Mouse (Mus musculus): ENCODE data around the gene Serf1. TPM values are rescaled to one million over a fixed set of nuclear protein-coding genes. Genes with fewer than 3 reads are reported as not detected.
"Not testable (repeated sequence)": the region's sequence is repeated elsewhere in the genome, so short reads cannot be mapped to it uniquely, and the experiment has no call there.

Gene Serf1
- polyA plus RNA-seq, 1 experiment from 2014 or later = 33.7 TPM

DNA sequence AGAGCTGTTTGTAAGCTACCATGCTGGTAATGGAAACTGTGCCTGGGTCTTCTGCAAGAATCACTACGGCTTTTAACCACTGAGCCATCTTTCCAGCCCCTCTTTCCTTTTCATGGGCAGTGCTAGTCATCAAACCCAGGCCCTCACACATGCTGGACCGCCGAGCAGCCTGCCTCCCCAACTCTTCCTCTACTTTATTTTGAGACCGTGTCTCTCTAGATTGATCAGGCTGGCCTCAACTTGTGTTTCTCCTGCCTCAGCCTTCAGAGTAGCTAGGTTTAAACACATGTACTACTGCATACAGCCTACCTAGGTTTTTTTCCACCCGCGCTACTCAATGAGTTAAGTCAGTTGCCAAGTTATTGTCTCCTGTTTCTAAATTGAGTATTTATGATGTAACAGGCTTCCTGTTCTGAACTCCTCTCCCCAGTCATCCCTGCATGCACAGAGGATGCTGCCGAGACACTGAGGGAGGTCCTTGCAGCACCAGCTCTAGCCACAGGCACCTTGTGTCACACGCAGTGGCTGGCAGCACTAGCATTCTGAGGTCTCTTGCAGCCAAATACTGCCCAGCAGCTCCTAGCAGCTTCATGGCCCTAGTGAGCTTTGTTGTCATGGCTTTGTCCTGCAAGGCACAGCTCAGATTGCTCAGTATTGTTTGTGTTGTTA lies 34.0 kb downstream of the Serf1 start:
- Histone ChIP-seq H3K9me3 (replicated peaks) (no peaks in the 10 kb centered on the region), H3K9ac (no peak overlapping the region), H3K27me3 (replicated peaks) (no peaks in the 10 kb centered on the region), H3K4me3 (no peak overlapping the region), H3K4me1 (no peaks in the 10 kb centered on the region), H3K36me3 (peaks cover 27% of the 10 kb centered on the region), H3K27ac (no peak overlapping the region), H3K4me2 (no peak overlapping the region)
- 74% methylated on average over 8 of the region's 8 CpGs for WGBS (ENCODE audit: insufficient replicate concordance)
- no peak for ATAC-seq

DNA sequence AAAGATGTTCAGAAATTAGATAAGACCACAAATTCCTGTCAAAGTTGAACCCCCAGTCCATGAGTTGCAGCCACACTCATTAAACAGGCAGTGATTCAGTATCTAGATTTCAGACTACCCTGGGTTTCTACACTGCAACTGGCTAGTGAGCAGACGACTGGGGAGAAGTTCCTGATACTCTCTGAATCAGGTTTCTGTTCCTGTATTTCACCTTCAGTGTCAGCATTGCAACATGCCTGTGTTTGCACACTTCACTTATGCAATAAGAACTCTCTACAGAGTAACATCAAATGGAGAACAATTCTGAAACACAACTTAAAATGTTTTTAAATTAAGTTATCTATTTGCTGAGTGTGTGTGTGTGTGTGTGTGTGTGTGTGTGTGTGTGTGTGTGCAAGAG lies 44.8 kb downstream of the Serf1 start:
- no peaks in the 10 kb centered on the region for H3K4me1 ChIP-seq
- 19% methylated on average over 1 of the region's 1 CpGs for WGBS (ENCODE audit: insufficient replicate concordance)
- no peak overlapping the region for H3K9ac ChIP-seq
- H3K27me3 ChIP-seq (replicated peaks) = no peaks in the 10 kb centered on the region
- no peak overlapping the region for H3K27ac ChIP-seq
- no peaks in the 10 kb centered on the region for H3K9me3 ChIP-seq (replicated peaks)
- H3K4me2 ChIP-seq = no peak overlapping the region
- ATAC-seq = no peak
- no peak overlapping the region for H3K4me3 ChIP-seq
- no peaks in the 10 kb centered on the region for H3K36me3 ChIP-seq

DNA sequence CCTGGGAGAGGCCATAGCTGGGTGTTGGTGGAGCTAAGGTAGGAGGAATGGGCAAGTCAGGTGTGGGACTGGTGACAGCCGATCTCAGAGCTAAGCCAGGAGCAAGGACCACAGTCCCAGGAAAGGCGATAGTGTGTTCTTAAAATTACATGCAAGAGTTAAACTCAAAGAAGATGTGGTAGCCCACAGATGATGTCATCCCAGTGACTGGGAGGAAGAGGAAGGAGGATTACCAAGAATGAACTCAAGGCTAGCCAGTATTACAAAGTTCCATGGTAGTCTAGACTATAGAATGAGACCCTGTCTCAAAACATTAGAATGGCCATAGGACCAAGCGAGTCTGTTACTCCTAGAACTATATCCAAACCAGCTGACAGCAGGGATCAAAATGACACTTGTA lies 48.8 kb downstream of the Serf1 start:
- H3K4me3 ChIP-seq = no peak overlapping the region
- H3K4me2 ChIP-seq = no peak overlapping the region
- no peaks in the 10 kb centered on the region for H3K9me3 ChIP-seq (replicated peaks)
- WGBS (ENCODE audit: insufficient replicate concordance) = 81% methylated on average over 3 of the region's 3 CpGs
- H3K36me3 ChIP-seq = no peaks in the 10 kb centered on the region
- H3K4me1 ChIP-seq = no peaks in the 10 kb centered on the region
- H3K27me3 ChIP-seq (replicated peaks) = no peaks in the 10 kb centered on the region
- no peak overlapping the region for H3K27ac ChIP-seq
- no peak overlapping the region for H3K9ac ChIP-seq
- no peak for ATAC-seq

DNA sequence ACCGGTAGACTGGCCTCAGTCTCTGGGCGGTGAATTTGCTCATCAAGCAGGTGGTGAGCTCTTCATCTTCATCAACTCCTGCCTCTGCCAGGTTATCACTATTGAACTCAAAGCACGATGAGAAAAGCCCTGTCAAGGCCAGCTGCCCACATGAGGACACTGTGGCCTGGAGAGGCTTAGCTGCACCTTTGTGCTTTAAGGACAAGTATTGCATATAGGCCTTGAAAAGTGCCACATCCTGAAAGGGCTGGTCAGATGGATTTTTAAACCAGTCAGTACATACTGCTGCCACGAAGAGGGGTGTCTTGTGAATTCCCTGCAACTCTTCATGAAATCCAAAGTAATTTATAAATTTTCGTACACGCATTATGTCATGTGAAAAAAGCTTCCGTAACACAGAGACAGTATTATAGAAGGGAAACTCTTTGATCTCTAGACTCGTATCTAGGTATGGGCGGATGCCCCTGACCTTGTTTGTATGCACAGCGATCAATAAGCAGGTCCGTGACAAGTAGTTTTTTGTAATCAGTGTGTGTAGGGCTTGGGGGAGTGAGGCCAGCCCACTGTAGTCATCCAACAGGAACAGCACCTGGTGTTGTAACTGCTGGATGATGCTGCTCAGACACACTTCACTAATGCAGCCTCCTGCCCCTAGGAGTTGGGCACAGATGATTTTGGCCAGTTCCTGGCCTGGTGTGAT lies 53.5 kb downstream of the Serf1 start:
- not testable (repeated sequence) for H3K27me3 ChIP-seq (replicated peaks); H3K9me3 ChIP-seq (replicated peaks); H3K36me3 ChIP-seq; ATAC-seq; H3K4me2 ChIP-seq; H3K4me1 ChIP-seq; H3K4me3 ChIP-seq; H3K27ac ChIP-seq; H3K9ac ChIP-seq
- 71% methylated on average over 11 of the region's 11 CpGs for WGBS (ENCODE audit: insufficient replicate concordance)

DNA sequence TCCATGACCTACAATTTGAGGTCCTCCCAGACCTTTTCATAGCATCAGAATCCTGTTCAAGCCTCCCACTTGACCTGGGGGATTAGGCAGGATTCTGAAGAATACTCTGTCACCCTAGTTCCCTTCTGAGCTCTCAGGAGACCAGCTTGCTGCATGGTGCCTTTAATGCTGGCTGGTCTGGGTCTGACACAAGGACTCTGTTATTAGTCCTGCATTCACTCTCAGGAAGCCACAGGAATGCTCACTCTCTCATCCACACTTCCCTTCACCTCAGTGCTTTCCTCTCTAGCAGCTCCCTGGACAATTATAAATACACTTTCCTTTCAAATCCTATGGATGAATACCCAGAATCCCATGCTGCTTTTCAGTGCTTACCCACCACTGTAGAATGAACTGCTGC lies 54.7 kb downstream of the Serf1 start:
- H3K4me2 ChIP-seq; H3K27ac ChIP-seq; H3K4me1 ChIP-seq; H3K36me3 ChIP-seq; H3K27me3 ChIP-seq (replicated peaks); H3K4me3 ChIP-seq; H3K9me3 ChIP-seq (replicated peaks); H3K9ac ChIP-seq; ATAC-seq: not testable (repeated sequence)

Other genes with a start within 250 kb of the Serf1 start
- gene Cartpt, start 206.9 kb upstream of the Serf1 start, polyA plus RNA-seq (2016; fragmentation: Nextera tagmentation; extraction: Ambion mirVana) = 0.35 TPM in 1 of 2 replicates, not detected in the other
- gene Mccc2, start 92.4 kb upstream of the Serf1 start, polyA plus RNA-seq (2016; fragmentation: Nextera tagmentation; extraction: Ambion mirVana) = 19.7 and 20.3 TPM in 2 replicates
- 24.9 and 25.0 TPM in 2 replicates for gene Bdp1, start 3.9 kb upstream of the Serf1 start, polyA plus RNA-seq (2016; fragmentation: Nextera tagmentation; extraction: Ambion mirVana)
- gene Smn1, start 16.8 kb downstream of the Serf1 start, polyA plus RNA-seq (2016; fragmentation: Nextera tagmentation; extraction: Ambion mirVana) = 39.1 and 41.0 TPM in 2 replicates
- 1.3 and 1.5 TPM in 2 replicates for gene Naip2, start 94.1 kb downstream of the Serf1 start, polyA plus RNA-seq (2016; fragmentation: Nextera tagmentation; extraction: Ambion mirVana)
- gene Naip5, start 138.3 kb downstream of the Serf1 start, polyA plus RNA-seq (2016; fragmentation: Nextera tagmentation; extraction: Ambion mirVana) = 0.42 and 0.69 TPM in 2 replicates
- 0.30 and 0.37 TPM in 2 replicates for gene Naip6, start 209.7 kb downstream of the Serf1 start, polyA plus RNA-seq (2016; fragmentation: Nextera tagmentation; extraction: Ambion mirVana)